Mouse (Mus musculus) NIH3T3 (cell line): ENCODE measurements at regions not wholly inside any gene's neighbourhood (a gene's known extent, or its start where the extent isn't known, plus 50 kb on each side); places are given as distances from the start of the nearest gene placed in this dataset.

Source experiments
- DNase-seq: peaks from one replicate; pipeline ENCODE4 v3.0.0-alpha.2; 2012; ENCODE audit warnings: low read depth

DNA sequence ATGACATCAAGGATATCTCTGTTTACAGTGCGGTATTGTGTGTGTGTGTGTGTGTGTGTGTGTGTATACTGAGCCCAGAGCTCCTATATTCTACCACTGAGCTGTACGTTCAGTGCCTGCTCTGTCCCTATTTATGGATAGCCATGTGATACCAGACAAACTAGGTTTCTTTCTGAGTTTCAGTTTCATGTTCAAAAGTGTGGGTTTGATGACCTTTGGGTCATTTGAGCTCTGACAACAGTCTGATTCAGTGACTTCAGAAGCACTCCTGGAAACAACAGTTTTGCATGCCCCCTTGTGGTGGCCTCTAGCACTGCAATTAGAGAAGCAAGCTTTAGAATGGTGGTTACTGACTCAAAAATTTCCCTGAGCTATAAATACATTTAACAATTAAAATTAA, 50.9 kb upstream of the Tent2 start:
- DNase-seq: peak; percentile 81

- DNase-seq: no peak
Measured at GRCm38 (mm10) chr13:93248711-93249110, 50.7 kb upstream of the Homer1 start.
